Mouse (Mus musculus) adrenal gland, postnatal 14 days (tissue): ENCODE results near the gene Atn1. TPM values are rescaled to one million over a fixed set of nuclear protein-coding genes. Genes with fewer than 3 reads are reported as not detected.
"Not testable (repeated sequence)": the region's sequence is repeated elsewhere in the genome, so short reads cannot be mapped to it uniquely, and the experiment has no call there.

Experiments used
- DNase-seq: peaks from one replicate; pipeline ENCODE4 v3.0.0; 2021; ENCODE audit warnings: mixed read lengths
- long read RNA-seq, 2 experiments: library from polyadenylated mRNA; stranded (forward); transcript quantifications; one replicate each; pipeline ENCODE4 v2.0.0; 2021
- total RNA-seq: library from RNA; stranded (reverse); gene quantifications from 2 replicates; pipeline ENCODE4 v1.2.3, GENCODE M21; 2021

Atn1 gene
- 70.3 and 84.6 TPM in 2 replicates for total RNA-seq
- long read RNA-seq, experiment 1, partial matches to known transcripts, result 2 of 3 reads
- long read RNA-seq, experiment 1, other reads (novel, unspliced or antisense), result 1 of 3 reads
- long read RNA-seq, experiment 2, partial matches to known transcripts, result 4 of 6 reads
- long read RNA-seq, experiment 2, other reads (novel, unspliced or antisense), result 2 of 6 reads

- peak; percentile 89 for DNase-seq
These were observed at the start of gene Atn1, which contains the start of gene Gm45234 for GRCm38 (mm10) chr6:124755831-124756595. Gene Atn1, minus strand, starts transcription at chr6:124756524. Gene Gm45234, minus strand, starts transcription at chr6:124756021.

DNA sequence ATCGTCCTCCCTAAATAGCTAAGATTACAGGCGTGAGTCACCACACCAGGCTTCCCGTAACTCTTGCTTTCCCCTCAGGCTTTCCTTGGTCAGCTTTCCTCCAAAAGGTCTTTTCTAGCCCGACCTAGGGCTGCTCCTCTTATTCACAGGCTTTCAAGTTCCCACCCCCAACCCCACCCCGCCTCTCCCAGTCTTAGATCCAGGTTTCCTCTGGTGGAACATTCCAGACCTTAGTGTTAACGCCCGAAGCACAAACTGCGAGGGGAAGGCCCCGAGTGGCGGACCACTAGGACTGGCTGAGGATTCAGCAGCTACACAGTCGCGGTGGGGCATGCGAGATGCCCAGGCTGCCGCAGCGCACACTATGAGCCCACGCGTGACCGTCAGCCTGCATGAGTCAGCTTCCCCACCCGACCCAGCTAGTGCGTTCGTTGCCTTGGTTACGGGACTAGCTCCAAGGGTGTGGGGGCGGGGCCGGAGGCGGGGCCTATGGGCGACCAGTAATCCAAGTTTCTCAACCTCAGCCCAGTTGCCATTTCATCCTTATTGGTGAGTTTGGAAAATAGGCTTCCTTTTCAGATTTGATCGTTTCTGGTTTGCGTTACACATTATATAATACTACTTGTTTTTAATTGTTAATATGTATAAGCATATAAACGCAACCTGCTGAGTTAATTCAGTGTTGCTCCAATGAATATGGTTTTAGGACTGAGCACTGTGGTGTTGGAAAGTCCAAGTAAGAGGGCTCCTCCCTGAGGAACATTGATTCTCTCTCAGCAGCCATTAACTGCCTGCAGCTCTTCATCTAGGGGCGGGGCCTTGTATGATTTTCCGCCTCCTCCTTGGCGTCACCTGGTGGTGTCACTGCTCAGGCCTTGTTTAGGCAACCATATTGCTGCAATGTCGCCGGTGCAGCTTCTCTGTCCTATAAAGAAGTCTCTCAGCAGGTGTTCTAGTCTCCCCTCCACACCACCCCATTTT is 49.3 kb upstream of the Atn1 start:
- DNase-seq, result peak; percentile 99

DNA sequence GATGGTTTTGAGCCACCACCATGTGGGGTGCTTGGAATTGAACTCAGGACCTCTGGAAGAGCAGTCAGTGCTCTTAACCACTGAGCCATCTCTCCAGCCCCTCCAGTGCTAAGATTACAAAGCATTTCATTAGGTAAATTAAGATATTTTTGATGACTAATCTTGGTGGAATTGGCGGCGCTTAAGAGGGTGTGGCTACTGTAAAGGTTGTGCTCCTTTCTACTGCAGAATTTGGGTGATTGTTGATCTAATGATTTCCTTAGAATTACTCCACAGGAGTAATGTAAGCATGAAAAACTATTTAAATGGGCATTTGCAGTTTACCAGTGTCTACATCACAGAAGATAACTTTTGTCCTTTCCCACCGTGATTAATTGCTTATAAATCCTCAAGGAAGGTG is 48.0 kb upstream of the Atn1 start:
- no peak for DNase-seq

DNA sequence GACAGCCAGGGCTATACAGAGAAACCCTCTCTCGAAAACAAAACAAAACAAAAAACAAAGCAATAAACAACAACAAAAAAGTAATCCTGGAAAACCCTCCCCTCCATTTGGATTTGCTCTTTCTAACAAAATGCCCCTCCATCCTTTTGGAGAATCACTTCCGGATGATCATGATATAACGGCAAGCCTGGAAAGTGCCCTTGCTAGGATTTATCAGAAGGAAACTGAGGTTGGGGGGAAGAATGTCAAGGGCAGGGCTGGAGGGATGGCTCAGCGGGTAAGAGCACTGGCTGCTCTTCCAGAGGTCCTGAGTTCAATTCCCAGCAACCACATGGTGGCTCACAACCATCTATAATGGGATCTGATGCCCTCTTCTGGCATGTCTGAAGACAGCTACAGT is 47.4 kb upstream of the Atn1 start:
- not testable (repeated sequence) for DNase-seq

DNA sequence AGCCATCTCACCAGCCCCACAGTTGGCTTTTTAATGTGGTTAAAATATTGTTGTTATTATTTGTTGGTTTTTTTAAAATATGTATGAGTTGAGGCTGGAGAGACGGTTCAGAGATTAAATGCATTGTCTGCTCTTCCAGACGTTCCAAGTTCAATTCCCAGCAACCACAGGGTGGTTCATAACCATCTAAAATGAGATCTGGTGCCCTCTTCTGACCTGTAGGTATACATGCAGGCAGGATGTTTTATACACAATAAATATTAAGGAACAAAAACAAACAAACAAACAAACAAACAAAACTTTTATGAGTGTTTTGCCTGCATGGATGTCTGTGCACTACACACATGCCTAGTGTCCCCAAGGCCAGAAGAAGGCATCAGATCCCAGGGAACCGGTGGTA is 46.7 kb upstream of the Atn1 start:
- no peak for DNase-seq

- not testable (repeated sequence) for DNase-seq
These were observed 46.1 kb upstream of the Atn1 start for GRCm38 (mm10) chr6:124802400-124802799.

- DNase-seq, result no peak
These were observed 39.9 kb upstream of the Atn1 start for GRCm38 (mm10) chr6:124796200-124796599.

- DNase-seq, result no peak
These were observed 39.5 kb upstream of the Atn1 start for GRCm38 (mm10) chr6:124795781-124796180.

- DNase-seq, result no peak
These were observed 35.6 kb upstream of the Atn1 start for GRCm38 (mm10) chr6:124791911-124792310.

DNA sequence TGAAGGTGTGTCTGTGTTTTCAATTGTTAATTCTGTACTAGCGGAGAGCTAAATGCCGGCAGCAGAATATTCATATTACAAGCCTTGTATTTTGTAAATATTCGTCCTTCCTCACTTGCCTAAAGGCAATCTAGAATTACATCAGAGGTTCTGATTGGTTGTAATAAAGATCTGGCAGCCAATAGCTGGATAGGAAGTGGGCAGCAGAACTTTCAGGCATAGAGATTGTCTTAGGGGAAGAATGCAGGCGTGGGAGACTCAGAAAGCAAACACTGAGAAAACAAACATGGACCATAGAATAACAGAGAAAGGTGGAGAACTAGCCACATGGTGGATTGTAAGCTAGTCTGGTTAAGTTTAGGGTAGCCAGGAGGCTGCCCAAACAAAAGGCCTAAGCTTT is 33.8 kb upstream of the Atn1 start:
- DNase-seq, result no peak

- DNase-seq, result no peak
These were observed 33.2 kb upstream of the Atn1 start for GRCm38 (mm10) chr6:124789519-124789918.

GRCm38 (mm10) chr6:124787722-124788121 is 31.4 kb upstream of the Atn1 start:
- no peak for DNase-seq

DNA sequence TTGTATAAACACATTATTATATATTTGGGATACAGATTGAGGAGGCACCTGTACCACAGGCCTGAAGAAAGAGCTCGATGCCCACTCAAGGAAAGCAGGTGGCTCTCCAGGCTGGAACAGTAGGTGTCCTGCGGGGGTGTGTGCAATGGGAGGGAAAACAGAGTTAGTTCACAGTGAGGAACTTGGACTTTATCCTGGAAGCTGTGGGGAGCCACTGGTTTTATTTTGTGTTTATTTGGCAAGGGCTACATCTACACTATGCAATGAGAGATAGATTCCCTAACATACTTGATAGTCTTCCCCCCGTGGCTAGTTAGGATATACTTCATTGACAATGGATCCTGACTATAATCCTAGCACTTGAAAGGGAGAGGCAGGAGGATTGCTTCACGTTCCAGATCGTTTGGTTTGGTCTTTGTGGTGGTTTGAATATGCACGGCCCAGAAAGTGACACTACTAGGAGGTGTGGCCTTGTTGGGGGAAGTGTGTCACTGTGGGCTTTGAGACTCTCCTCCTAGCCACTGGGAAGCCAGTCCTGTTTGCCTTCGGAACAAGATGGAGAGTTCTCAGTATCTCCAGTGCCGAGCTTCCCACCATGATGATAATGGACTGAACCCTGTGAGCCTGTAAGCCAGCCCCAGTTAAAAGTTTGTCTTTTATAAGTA is 30.6 kb upstream of the Atn1 start:
- no peak for DNase-seq

DNA sequence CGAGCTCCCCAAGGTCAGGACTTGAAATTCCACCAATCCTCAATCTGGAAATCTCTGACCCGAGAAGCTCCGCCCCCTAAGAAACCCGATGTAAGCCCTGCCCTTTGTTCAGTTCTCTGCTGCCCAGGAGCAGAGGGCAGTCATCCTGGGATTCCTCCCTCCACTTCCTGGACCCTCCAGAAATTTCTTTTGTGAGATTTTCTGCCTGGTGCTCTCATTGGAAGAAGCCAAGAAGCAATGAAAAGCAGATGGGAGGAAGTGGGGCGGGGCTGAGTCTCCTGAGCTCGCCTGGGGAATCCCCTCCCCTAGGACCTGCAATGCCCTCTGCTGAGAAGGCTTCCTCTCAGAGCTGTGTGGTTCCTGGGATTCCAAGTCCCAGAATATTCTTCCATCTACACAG is 26.1 kb upstream of the Atn1 start:
- DNase-seq, result peak; percentile 50

DNA sequence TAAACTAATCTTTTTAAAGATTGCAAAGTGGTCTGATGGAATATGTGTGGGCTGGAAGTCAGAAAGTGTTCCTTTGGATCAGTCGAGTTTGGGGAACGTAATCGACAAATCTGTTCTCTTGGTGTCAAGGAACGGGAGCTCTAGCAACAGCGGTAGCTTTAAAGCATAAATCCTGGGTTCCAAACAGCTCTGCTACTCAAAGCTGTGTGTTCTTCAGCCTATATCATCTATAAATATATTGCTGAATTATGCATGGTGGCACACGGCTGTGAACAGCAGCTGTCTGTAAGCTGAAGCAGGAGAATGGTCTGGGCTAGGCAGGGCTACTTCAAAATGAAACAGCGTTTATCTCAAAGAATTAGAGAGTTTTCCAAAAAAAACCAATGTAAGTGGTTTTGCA is 24.6 kb upstream of the Atn1 start:
- no peak for DNase-seq

DNA sequence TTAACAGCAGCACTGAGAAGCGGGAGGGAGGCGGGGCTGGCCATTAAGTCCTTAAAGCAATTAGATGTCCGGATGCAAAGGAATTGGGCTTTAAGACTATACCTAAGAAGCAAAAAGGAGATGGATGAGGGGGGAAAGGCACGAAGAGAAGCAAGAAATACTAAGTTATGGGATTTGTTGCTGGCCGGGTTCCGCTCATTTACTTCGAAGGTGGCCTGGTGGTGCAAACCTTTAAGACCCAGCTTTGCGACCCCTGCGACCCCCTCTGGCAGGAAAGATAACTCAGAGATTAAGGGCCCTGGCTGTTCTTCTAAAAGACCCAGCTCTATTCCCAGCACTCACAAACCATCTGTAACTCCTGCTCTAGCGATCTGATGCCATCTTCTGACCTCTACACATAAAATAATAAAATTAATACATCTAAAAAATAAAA is 23.7 kb upstream of the Atn1 start:
- no peak for DNase-seq

GRCm38 (mm10) chr6:124779222-124779983 is 23.1 kb upstream of the Atn1 start, which contains the start of gene Lrrc23:
Gene Lrrc23, minus strand, starts transcription at chr6:124779727.
- DNase-seq, result peak; percentile 54

DNA sequence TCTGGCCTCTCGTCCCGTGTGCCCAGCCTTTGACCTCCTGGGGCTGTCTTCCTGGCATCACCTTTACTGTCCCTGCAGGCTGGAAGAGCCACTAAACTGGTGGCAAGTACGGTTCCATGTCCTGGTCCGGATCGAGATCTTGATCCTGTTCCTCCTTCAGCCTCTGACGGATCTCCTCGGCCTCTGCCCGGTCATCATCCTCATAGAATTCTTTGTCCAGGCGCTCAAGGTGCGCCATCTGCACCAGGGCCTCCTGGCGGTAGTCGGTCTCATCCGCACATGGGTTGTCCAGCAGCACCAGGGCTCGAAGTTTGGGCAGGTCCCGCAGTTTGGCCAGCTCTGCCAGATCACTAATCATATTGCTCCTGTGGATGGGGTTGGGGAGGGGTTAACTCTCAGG is 14.2 kb upstream of the Atn1 start:
- DNase-seq, result no peak

DNA sequence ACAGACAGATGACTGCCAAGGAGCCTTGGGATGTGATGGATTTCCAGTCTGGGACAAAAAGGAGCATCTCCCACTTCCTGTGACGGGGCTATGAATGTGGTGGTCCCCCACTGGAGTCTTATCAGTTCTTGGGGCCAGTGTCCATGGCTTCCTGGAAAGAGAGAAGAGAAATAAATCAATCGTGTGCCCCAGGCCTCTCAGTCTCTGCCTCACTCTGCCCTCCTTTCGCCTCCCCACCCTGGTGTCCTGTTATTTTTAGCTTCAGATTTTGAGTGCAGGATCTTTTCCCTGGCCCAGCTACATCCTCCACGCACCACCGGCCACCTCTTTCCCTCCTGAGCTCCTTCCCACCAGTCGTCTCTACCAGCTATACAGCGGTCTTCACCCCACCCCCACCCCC is 13.7 kb upstream of the Atn1 start:
- DNase-seq, result no peak

GRCm38 (mm10) chr6:124769101-124769765 is 12.9 kb upstream of the Atn1 start, which contains the start of gene Eno2:
Gene Eno2, minus strand, starts transcription at chr6:124769673.
- peak; percentile 80 for DNase-seq

- DNase-seq, result no peak
These were observed 12.3 kb upstream of the Atn1 start for GRCm38 (mm10) chr6:124768704-124769044.
